Mouse (Mus musculus): ENCODE results near the gene Atg9b. TPM values are rescaled to one million over a fixed set of nuclear protein-coding genes. Genes with fewer than 3 reads are reported as not detected.

The Atg9b gene
- polyA plus RNA-seq, 3 experiments from 2014 or later, result 1.1 to 1.7 (median 1.4) TPM

DNA sequence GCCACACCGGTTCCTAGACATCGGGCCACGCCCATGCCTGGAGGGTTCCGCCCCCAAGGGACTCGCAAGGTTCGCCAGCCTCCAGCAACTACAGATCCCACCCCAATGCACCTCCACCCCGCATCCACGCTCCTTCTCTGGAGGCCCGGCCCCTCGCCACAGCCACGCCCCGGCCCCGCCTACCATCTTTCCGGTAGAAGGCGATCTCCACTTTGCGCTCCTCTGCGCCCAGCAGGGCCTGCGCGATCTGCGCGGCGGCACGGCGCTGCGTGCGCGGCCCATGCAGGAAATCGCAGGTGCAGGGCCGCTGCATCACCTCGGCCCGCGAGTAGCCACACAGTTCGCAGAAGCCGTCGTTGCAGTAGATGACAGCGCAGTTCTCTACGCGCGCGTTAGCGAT is 43.8 kb downstream of the Atg9b start:
- peak; percentile 83 for ATAC-seq

DNA sequence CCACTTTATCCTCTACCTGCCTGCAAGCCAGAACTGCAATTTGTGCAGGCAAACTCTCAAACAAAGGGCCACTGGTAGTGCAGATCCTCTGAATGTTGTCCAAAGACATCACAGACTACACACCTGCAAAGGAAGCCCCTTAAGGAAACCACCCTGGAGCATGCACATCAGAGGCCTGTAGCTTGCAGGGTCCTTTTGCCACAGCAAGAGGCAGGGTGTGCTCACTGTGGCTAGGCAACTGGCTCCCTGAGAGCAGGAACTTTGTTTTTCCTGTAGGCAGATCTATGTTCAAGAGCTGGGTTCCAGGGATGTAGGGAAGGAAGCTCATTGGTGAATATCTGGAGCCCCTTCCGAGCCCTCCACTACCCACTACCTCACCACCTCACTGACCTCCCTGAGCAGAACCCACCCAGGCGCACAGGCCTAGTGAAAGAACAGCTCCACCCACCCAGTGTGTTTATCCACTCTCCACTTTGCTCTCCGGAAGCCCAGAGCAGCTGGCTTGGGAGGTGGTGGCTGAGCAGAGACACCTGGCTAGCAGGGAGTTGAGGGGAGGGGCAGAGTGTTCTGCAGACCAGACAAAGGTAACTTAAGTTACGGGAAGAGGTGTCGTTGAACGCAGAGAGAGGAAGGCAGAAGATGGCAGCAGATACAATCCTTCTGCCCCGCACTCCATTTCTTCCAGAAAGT is 44.6 kb downstream of the Atg9b start:
- no peak for ATAC-seq

DNA sequence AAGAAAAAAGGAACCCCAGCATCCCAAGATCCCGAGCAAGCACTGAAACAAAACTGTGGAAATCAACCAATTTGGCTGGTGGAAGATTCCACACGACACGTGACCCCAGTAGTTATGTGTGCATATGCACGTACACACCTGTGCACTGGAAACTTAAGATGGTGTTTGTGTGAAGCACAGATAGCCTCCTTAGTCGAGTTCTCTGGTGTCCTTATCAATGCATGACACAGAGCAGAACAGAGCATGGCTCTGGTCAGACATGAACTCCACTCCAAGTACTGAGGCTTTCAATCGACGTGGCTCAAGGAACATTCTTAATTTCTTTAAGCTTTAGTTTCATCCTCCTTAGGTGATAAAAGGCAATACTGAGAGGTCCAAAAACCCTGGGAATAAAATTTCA is 45.6 kb downstream of the Atg9b start:
- no peak for ATAC-seq

DNA sequence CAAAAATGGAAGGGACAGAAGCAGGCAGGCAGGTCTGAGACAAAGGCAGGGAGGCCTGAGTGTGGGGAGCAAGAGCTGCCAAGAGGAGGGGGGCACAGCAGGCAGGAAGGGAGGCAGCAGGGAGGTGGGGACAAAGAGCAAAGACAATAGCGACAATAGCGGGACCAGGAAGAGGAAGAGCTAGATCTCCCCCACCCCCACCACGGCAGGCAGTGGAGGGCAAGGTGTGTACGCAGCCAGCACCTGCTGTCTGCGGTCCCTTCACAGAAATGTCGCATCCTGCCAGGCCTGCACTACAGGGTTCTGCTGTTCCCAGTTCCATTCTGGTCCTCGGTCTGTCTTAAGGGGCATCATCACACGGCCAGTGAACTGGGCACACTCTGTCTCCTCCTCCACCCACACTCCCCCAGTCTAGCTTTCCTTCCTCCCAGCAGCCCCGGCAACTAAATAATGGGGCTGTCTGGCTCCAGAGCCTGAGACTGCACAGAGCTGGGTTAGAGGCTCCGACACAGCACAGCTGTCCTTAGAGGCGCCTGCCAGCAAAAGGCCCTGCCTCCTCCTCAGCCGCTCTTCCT is 47.4 kb downstream of the Atg9b start:
- peak; percentile 70 for ATAC-seq

DNA sequence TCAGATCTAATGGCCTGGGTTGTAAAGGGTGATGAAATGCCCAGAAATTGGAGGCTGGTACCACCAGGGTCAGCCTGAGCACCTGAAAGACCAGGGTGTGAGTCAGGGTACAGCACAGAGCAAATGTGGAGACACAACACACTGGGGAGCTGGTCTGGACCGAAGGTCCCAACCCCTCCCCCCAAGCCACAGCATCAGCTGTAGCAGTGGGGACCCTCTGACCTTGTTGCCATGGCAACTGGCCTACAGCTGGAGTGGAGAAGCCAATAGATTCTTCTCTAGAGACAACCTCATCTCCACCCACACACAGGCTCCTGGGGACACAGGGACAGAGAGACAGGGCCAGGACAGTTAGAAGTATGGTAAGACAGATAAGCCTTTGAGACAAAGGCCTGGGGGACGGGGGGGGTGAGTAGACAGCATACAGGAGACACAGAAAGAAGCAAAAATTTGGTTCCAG is 47.9 kb downstream of the Atg9b start:
- peak; percentile 8 for ATAC-seq

DNA sequence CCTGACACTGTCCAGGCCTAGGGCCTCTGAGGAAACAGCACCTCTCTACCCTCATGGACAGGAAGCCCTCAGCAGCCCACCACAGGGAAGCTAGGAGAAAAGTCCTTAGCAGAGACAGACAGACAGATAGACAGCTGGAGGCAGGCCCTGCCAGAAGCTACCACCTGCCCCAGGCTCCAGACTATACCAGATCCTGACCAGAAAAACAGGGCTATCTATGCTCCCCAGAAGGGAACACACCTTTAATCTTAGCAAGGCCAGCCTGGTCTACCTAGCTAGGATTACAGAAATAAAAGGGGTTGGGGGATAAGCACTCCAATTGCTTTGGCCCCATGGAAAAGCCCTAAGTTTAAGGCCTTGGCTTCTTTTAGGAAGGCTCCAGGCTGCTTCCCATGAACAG is 48.6 kb downstream of the Atg9b start:
- ATAC-seq, result no peak

DNA sequence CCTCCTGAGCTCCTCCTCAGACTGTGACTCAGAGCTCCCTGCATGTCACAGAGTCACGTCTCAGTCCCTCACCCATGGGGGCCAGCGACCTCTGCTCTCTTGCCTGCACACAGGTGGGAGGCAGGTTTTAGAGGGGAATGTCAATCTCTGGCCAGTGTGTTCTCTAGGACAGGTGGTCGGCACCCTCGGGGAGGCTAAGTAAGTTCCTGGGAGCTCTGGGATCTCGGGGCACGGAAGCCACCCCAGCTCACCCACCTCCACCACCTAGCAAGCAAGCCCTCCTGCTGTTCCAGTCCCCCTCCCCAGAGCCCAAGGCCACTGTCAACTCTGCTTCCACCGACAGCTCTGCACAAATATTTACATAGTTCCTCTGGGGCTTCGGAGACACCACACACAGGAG is 49.0 kb downstream of the Atg9b start:
- ATAC-seq, result no peak

DNA sequence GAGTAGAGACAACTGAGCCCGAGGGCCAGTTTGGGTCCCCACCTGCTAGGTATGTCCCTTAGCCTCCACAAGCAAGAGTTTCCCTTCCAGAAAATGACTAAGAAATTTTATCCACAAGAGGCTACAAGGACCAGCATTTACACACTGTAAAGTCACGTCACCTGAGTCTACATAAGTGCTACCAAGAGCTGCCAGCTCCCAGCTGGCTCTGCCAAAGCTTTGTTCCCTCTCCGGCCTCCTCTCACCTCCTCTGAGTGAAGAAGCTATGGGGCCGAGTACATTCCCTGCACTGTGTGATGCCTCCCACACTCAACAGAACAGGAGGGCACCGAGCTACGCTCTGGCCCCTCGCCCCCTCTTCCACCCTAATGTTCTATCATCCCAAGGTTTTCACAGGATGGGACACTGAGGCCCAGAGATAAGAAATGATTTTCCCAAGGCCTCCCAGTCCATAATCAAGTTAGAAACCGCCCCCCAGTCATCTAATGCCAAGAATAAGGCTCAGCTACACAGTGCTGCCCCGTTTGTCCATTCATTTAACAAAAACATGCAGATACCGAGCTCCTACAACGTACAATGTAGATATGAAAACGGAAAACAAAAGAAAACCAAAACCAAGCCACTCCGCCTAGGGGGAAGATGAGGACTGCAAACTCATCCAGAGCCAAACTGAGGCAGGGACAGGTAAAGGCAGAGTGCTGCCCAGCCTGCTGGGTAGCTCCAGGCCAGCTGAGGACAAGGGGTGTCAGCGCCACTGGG is 49.6 kb downstream of the Atg9b start:
- ATAC-seq, result no peak

DNA sequence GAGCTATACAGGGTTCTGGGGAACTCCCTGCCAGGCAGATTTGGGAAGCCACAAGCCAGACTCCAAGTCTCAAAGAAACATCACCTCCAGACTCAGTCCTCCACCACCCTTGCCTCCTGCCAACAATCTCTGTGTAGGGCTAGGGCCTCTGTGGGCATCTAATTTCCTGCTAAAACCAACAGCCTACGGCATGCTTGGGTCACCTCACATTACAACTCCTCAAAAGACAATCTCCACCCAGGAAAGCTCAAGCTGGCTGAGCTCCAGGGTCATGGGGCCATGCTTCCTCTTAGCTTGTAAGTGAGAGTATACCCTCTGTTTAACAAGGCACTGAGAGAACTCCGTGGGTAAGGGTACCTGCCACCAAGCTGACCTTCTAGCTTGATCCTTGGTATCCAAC is 54.1 kb downstream of the Atg9b start:
- no peak for ATAC-seq

DNA sequence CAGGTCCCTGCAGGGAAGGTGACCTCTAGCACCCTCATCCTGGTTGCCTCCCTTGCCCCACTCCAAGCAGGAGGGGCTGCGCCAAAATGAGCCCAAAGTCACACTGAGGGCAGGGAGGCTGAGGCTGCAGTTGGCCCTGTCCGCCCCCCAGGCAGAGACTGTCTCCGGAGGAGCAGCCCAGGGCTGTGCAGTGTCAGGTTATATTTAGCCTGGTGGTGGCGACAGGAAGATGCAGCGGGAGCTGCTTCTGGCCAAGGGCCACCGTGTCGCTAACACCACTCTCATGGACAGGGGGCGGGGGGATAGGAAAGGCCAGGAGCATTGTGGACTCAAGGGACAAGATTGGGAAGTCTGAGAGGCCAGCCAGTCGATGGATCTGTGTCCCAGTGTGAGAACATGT is 54.6 kb downstream of the Atg9b start:
- ATAC-seq, result no peak

DNA sequence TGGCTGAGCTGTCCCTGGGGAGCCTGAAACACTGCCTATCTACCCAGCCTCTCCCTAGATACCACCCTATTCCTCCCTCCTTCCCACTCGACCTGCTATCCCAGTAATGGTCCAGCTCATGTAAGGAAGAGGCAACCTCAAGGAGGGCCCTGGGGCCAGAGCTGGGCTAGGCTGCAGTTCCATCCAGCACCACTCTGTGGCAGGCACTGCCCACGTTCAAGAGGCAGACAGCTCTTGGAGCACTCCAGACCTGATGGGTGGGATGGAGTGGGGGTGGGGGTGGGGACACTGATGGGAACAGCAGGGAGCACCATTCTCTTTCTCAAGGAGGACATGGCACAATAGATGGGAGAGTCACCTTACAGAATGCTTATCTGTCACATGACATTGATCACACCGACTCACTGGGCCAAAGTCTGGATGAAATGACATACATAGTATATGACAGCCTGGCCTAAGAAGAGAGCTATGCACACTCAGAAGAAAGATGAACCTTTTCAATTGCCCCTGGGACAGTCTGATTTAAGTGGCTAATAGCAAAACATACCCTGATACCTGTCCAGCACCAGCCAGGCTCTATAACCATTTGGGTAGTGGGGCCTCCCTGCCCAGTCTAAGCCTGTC is 55.9 kb downstream of the Atg9b start:
- ATAC-seq, result no peak

DNA sequence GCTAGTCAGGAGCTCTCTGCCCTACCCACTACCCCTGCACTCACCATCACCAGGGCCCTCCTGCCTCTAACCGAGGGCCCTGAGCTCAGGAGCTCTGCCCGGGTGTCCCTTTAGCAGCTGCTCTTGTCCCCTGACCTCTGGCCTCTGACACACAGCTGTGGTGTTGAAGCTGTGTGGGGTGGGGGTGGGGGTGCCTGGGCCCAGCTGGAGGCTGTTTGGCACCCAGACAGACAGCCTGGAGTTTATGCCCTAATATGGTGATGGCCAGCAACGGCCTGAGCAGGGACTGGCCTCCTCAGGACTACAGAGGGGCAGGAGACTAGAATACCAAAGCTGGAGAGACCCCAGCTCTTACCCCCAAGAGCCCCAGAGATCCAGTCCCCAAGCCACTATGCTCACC is 57.2 kb downstream of the Atg9b start:
- ATAC-seq, result no peak

Other genes starting within 250 kb of the Atg9b start
- 1 to 10 TPM; 3.5 to 5.9 (median 3.7) TPM for gene Nupl2, start 227.2 kb downstream of the Atg9b start, polyA plus RNA-seq (2017; shearing (Covaris generic))
- under 1 TPM in 2 of 3 experiments, not detected in 1; 0.38 to 0.47 TPM for gene Kcnh2, start 40.5 kb downstream of the Atg9b start, polyA plus RNA-seq (2017; shearing (Covaris generic))
- under 1 TPM in 2 of 3 experiments, not detected in 1; 0.08 to 0.17 TPM for gene Nos3, start 27.3 kb downstream of the Atg9b start, polyA plus RNA-seq (2017; shearing (Covaris generic))
- gene Abcb8, start 1.5 kb upstream of the Atg9b start, polyA plus RNA-seq (2017; shearing (Covaris generic)), result 10 to 100 TPM; 15.5 to 26.5 (median 20.9) TPM
- not detected for gene Asic3, start 21.2 kb upstream of the Atg9b start, polyA plus RNA-seq (2017; shearing (Covaris generic))
- 10 to 100 TPM; 47.6 to 66.2 (median 62.8) TPM for gene Cdk5, start 31.4 kb upstream of the Atg9b start, polyA plus RNA-seq (2017; shearing (Covaris generic))
- 10 to 100 TPM; 11.4 to 17.1 (median 12.4) TPM for gene Slc4a2, start 31.7 kb upstream of the Atg9b start, polyA plus RNA-seq (2017; shearing (Covaris generic))
- 10 to 100 TPM; 32.1 to 63.3 (median 63.0) TPM for gene Fastk, start 53.1 kb upstream of the Atg9b start, polyA plus RNA-seq (2017; shearing (Covaris generic))
- 10 to 100 TPM; 50.9 to 68.9 (median 59.0) TPM for gene Tmub1, start 55.7 kb upstream of the Atg9b start, polyA plus RNA-seq (2017; shearing (Covaris generic))
- gene Agap3, start 60.0 kb upstream of the Atg9b start, polyA plus RNA-seq (2017; shearing (Covaris generic)), result 1 to 10 TPM; 5.4 to 9.7 (median 7.5) TPM
- gene Gbx1, start 135.1 kb upstream of the Atg9b start, polyA plus RNA-seq (2017; shearing (Covaris generic)), result under 1 TPM in 1 of 3 experiments, not detected in 2; 0.16 TPM
- gene Asb10, start 148.8 kb upstream of the Atg9b start, polyA plus RNA-seq (2017; shearing (Covaris generic)), result not detected
- not detected for gene 4931409K22Rik, start 164.7 kb upstream of the Atg9b start, polyA plus RNA-seq (2017; shearing (Covaris generic))
- gene Abcf2, start 185.3 kb upstream of the Atg9b start, polyA plus RNA-seq (2017; shearing (Covaris generic)), result 10 to 100 TPM; 52.1 to 67.7 (median 61.3) TPM
- gene Chpf2, start 194.6 kb upstream of the Atg9b start, polyA plus RNA-seq (2017; shearing (Covaris generic)), result 10 to 100 TPM in 2 of 3 experiments, 1 to 10 TPM in 1; 8.5 to 12.9 (median 10.0) TPM
- gene Smarcd3, start 232.3 kb upstream of the Atg9b start, polyA plus RNA-seq (2017; shearing (Covaris generic)), result 1 to 10 TPM in 1 of 3 experiments, under 1 TPM in 2; 0.50 to 1.9 (median 0.69) TPM

All from inflammation-experienced regulatory T-cells, adult 6 months (primary cell).